Mouse (Mus musculus) myocyte (in vitro differentiated cells): ENCODE results near the gene Cog4.

Source experiments
- E2F4 ChIP-seq: IDR thresholded peaks from one replicate; pipeline ENCODE4 v1.6.1; 2011; ENCODE audit warnings: mild to moderate bottlenecking, control low read depth, moderate library complexity; ENCODE audit not compliant: insufficient read depth
- MAX ChIP-seq: IDR thresholded peaks from one replicate; pipeline ENCODE4 v1.6.1; 2011; ENCODE audit warnings: low read depth, mild to moderate bottlenecking, control low read depth
- POLR2A ChIP-seq: IDR thresholded peaks from one replicate; pipeline ENCODE4 v1.6.1; 2011; ENCODE audit warnings: low read depth, mild to moderate bottlenecking, control low read depth, moderate library complexity; ENCODE audit not compliant: insufficient read length
- POLR2AphosphoS2 ChIP-seq: IDR thresholded peaks from one replicate; pipeline ENCODE4 v1.6.1; 2011; ENCODE audit warnings: low read depth, control low read depth; ENCODE audit not compliant: insufficient read length
- SRF ChIP-seq: IDR thresholded peaks from one replicate; pipeline ENCODE4 v1.6.1; 2011; ENCODE audit warnings: low read depth; ENCODE audit not compliant: control insufficient read depth, insufficient read length
- USF1 ChIP-seq: IDR thresholded peaks from one replicate; pipeline ENCODE4 v1.6.1; 2011; ENCODE audit warnings: low read depth, mild to moderate bottlenecking, control low read depth, moderate library complexity

GRCm38 (mm10) chr8:110847645-110848495 lies 1.5 kb downstream of the Cog4 start:
- TF ChIP-seq MAX (no peak), POLR2A (no peak), USF1 (no peak), POLR2AphosphoS2 (no peak), SRF (no peak), E2F4 (no peak)
